Mouse (Mus musculus) E14TG2a.4 (cell line): Measurements from ENCODE around the gene Hipk4.

Experiments used
- CTCF ChIP-seq: conservative IDR thresholded peaks from 2 replicates; pipeline ENCODE4 v1.5.1; 2014; ENCODE audit warnings: low read length
- NANOG ChIP-seq: IDR thresholded peaks from 2 replicates; pipeline ENCODE4 v1.6.1; 2014; ENCODE audit warnings: borderline replicate concordance, low read length, mixed read lengths

DNA sequence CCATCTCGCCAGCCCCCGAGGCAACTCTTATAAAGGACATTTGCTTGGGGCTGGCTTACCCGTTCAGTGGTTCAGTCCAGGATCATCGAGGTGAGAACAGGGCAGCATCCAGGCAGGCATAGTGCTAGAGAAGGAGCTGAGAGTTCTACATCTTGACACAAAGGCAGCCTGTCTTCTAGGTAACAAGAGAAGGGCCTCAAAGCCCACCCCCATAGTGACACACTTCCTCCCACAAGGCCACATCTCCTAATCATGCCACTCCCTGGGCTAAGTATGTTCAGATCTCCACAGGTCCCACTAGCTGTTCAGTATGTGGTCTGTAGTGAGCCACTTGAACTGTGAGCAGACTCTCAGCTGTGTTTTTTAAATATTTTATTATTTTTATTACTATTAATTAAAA lies 39.2 kb upstream of the Hipk4 start:
- TF ChIP-seq CTCF: no peak
- no peak for TF ChIP-seq NANOG
